Mouse (Mus musculus): ENCODE results near the gene Slc43a2.

Slc43a2 gene

DNA sequence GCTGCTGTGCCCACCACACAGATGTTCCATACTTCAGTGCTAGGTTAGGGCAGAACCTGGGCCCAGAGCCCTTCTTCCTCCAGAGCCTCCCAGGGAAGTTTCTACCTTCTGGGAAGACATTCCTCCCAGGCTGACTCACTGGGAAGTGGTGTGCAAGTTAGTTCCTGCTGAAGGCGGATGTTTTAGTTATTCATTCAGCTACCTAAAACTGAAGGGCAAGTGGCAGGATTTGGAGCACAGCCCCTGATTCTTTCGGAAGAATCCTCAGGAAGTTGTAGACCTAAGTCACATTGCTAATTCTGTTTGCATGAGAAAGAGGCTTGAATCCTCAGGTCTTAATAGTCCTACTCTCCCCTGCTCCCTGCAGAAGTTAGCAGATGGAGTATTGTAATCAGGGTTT is 89.9 kb downstream of the Slc43a2 start:
- ChIA-PET CTCF (interaction anchor here in 1 of 4 experiments (0.8 to 1.5 kb wide), 2 partner anchors 9 to 91 kb away, joined by 3 to 5 read pairs; partner anchors contain the start of gene Inpp5k), POLR2A (interaction anchor here (0.6 to 5.0 kb wide), 44 partner anchors 8 to 789 kb away, joined by 3 to 36 read pairs (median 6); partner anchors contain the start of genes Crk (in 2 of the 4), Inpp5k (in 2 of the 4), Tlcd2 (in 2 of the 4) and Myo1c (in 1 of the 4))

GRCm38 (mm10) chr11:75622588-75623329 is 91.3 kb downstream of the Slc43a2 start:
- CTCF ChIA-PET: interaction anchor here in 2 of 4 experiments (0.5 to 1.1 kb wide), 2 partner anchors 14 to 665 kb away, joined by 3 to 10 read pairs; no protein-coding TSS in a partner anchor
- POLR2A ChIA-PET: interaction anchor here in 3 of 4 experiments (0.6 to 5.0 kb wide), 23 partner anchors 8 to 354 kb away, joined by 3 to 36 read pairs (median 7); partner anchors contain the start of genes Tlcd2 (in 3 of the 3), Inpp5k (in 2 of the 3), Ywhae (in 2 of the 3) and Crk (in 1 of the 3)

DNA sequence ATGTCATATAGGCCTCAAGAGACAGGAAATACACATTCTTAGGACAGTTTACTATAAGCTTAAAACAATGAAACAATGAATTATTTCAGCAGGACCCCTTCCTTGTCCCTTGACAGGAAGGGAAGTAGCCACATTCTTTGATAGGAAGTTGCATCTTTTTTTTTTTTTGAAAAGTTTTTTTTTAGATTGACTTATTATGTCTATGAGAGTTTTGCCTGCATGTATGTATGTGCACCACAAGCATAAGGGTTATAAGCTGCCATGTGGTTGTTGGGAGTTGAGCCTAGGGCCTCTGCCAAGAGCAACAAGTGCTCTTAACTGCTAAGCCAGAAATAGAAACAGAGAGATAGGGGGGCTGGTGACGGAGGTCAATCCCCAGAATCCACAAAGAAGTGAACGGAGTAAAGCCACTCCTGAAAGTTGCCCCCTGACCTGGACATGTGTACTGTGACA is 92.6 kb downstream of the Slc43a2 start:
- POLR2A ChIA-PET: interaction anchor here in 3 of 4 experiments (0.8 to 5.0 kb wide), 19 partner anchors 7 to 163 kb away, joined by 3 to 36 read pairs (median 7); partner anchors contain the start of genes Tlcd2 (in 2 of the 3), Inpp5k (in 1 of the 3), Myo1c (in 1 of the 3) and Ywhae (in 1 of the 3)

GRCm38 (mm10) chr11:75625820-75626219 is 94.3 kb downstream of the Slc43a2 start:
- POLR2A ChIA-PET: interaction anchor here in 3 of 4 experiments (0.8 to 3.6 kb wide), 17 partner anchors 9 to 164 kb away, joined by 3 to 20 read pairs (median 5); partner anchors contain the start of genes Pitpna (in 1 of the 3) and Tlcd2 (in 1 of the 3)
- CTCF ChIA-PET: interaction anchor here in 1 of 4 experiments (1.0 to 1.5 kb wide), 2 partner anchors 81 to 96 kb away, joined by 3 to 4 read pairs; no protein-coding TSS in a partner anchor

More for the DNA sequence above, 92.6 kb downstream of the Slc43a2 start:
- CTCF ChIA-PET: interaction anchor here in 1 of 4 experiments (1.1 to 1.5 kb wide), 2 partner anchors 16 to 83 kb away, joined by 3 read pairs; no protein-coding TSS in a partner anchor

Data from embryonic stem cell, embryonic (primary cell).